Mouse (Mus musculus) megakaryocyte, adult 5-6 weeks (primary cell): ENCODE data around the gene Magi2. TPM values are rescaled to one million over a fixed set of nuclear protein-coding genes. Genes with fewer than 3 reads are reported as not detected.

ENCODE experiments used
- ATAC-seq: 2 replicates; pipeline ENCODE4 v1.8.0; 2016; ENCODE audit warnings: mild to moderate bottlenecking, inconsistent platforms; ENCODE audit not compliant: poor library complexity, severe bottlenecking
- total RNA-seq, 2 experiments: library from RNA; stranded (forward) in 1 of 2; stranded (reverse) in 1 of 2; fragments of 153-499, 151-499 nt in 1 of 2; fragments of 221-1000, 200-1000 nt in 1 of 2; gene quantifications; 2 replicates each; pipeline versions ENCODE4 v1.2.3 to v1.2.4; 2015 to 2017

Gene Magi2
- total RNA-seq, 2 experiments from 2014 or later, result 0.40 to 0.45 TPM

DNA sequence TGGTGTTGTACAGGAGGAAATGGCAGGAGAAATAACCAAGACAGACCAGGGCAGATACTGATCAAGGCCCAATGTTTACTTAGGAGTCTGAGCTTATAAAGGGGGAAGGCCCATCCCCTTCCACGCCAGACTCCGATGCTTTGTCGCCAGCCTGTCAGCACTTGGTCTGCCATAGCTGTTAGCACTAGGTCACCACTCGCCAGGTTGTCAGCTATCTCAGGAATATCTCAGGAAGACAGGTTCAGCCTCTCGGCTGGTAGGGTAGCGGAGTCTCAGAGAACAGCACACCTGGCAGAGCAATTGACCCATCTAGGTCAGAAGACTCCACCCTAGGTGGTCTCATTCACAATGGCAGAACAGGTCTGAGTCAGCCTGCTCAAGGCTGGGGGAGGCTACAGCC lies 1514.4 kb downstream of the Magi2 start:
- no peak for ATAC-seq

DNA sequence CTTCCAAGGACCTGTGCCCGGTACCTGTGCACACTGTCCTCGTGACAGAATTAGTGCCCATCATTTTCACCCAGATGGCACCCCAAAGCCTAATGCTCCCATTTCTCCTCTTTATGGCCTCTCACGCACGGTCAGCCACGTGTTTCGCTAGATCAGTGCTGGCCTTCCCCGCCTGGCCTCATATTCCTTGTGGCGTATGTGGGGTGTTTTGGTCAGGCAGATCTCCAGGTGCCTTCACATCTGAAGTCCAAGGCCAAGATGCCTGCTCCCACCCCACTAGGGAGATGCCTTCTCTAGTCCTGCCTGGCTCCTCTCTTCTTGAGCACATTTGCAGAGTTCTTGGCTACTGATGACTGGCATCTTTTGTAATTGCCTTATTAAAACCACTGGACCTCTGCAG lies 1515.1 kb downstream of the Magi2 start:
- ATAC-seq, result no peak

DNA sequence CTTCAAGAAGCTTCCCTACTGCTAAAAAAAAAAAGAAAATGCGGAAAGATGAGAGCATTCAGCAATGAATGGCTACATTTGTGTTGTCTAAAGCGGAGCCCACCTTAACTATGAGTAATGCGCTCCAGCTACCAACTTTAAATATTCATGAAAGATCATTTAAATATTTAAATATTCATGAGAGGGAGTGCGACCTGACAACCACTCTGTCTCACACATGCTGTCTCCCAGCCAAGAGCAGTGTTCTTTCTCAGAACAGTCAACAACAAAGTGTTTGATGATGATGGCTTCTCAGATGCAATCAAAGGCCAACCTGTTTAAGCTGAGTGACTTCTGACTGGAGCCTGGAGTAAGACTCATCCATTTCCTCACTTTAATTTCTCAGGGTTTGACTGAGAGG lies 1521.3 kb downstream of the Magi2 start:
- no peak for ATAC-seq

DNA sequence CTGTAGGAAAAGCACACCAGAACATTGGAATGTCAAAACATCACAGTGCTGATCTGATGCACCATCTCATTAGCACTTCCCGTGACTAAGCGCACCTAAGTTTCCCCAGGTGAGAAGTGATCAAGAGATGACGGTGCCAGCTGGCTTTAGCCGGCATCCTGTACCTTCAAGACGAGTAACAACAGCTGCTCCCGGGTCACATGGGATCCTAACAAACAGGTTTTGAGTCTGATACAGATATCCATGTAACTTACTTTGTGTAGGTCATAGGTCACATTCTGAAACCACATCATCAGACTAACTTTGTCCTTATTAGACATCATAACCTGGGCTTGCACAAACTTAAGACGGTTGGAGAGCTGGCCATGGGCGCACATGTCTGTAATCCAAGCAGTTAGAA lies 1522.0 kb downstream of the Magi2 start:
- no peak for ATAC-seq

DNA sequence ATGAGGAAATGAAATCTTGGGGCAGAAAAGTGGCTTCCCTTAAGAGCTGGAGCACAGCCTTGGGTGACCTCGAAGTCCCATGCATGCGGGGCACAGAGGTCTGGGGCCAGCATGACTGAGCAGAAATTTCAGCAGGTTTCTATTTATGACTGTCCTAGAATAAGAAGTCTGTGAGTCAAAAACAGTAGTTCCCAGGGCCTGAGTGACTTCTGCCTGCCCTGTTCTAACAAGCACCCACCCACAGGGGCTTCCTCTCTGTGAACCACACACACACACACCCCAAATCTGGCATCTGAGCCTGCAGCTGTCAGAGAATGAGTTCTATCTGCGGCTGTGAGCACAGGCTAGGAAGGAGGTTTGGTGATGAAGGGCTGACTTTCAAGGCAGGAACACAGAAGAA lies 1522.7 kb downstream of the Magi2 start:
- ATAC-seq, result peak; percentile 89

DNA sequence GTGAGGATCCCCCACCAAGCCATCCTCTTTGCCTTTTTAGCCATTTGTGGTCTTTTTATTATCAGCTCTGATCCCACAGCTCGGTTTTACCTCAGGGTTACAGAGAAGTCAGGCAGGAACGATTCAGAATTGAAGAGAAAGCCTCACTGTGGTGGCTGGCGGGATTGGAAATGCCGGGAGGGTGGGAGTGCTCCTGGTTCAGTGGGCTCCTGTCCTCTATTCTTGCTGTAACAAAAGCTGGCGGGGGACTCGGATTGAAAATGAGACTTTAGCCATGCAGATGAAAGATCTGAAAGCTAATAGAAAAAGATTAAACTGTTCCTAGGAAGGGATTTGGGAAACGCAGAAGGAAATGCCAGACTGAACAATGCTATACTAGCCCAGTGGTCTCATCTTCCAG lies 1524.2 kb downstream of the Magi2 start:
- ATAC-seq, result no peak

DNA sequence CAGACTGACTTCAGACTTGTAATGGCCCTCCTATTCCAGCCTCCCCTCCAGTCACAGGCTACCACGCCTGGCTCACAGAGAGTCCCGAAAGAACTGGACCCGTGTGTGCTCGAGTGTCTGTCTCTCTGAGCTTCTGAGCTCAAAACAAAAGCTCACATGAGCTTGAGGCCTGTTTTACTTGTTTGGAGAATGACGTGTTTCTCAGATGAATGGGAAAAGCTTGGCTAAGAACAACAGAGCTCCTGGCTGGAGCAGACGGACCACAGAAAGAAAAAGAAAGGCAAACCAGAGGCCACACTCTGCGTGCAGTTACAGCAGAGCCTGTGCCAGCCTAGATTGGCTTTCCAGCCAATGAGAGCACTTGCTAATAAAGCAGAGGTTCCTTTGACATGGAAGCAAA lies 1524.9 kb downstream of the Magi2 start:
- no peak for ATAC-seq

DNA sequence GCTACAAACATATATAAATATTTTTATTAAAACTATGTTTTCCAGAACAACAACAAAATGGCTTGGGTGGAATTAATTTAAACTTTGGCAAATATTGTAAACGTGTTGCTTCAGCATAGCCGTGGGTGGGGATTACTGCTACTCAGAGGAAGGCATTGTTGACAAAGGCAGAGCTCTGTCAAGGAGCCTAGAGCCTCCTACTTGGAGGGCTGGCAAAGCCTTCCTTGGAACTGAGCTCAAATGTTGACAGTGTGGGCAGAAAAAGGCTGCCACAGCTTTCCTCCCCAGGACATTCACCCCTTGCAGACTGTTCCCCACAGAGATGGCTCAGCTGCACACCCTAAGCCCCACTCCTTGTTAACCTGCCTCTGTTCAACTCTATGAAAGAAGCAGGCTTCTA lies 1526.3 kb downstream of the Magi2 start:
- ATAC-seq, result no peak

DNA sequence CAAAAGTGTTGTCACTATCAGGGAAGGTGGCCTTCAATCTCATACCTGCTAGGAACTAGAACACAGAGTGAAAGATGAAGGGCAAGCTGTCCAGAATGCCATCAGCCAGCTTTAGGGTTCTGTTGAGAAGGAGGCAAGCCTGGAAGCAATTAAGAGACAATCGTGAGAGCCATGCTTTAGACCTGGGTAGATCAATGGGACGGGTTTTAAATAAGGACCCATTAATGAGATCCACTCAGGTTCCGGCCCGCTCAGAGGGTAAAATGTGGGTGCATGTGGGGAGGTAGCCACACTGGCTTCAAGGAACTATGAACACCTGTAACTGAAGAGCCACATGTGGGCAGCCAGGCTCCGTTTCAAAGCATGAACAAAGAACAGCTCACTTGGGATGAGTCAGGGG lies 1527.1 kb downstream of the Magi2 start:
- no peak for ATAC-seq
